15 mouse cellular contexts compared by ENCODE assay signal in genomic region chr1:144343299-144343698, GRCm38 (mm10).
A peak's percentile ranks its signal among the peaks of the same experiment; 100 is the strongest.
DNase-seq lines count a peak whose midpoint lies in the region; ATAC-seq and TF ChIP-seq lines count a peak whose summit lies in the region.
"Had no signal": no experiment of that assay in that cellular context is flagged by ENCODE, and none has a peak within 500 bp of the region (broad histone marks: within the 10 kb centered on the region; RNA-seq: fewer than 3 reads in every experiment).

No protein-coding gene starts in this region.

- H3K4me2 ChIP-seq in heart, embryonic 11.5 days: no peak overlapping the region
- H3K4me2 ChIP-seq in forebrain, embryonic 12.5 days: no peak overlapping the region
- no peak overlapping the region for H3K4me2 ChIP-seq in forebrain, embryonic 14.5 days (ENCODE audit: low read length)
- H3K4me2 ChIP-seq: embryonic facial prominence, embryonic 13.5 days; intestine, embryonic 15.5 days had no signal

- H3K27me3 ChIP-seq in heart, embryonic 11.5 days (ENCODE audit: control insufficient read depth, insufficient read depth, low read length): no peaks in the 10 kb centered on the region
- no peaks in the 10 kb centered on the region for H3K27me3 ChIP-seq in forebrain, embryonic 12.5 days
- H3K27me3 ChIP-seq in forebrain, embryonic 14.5 days (replicated peaks; ENCODE audit: control insufficient read depth, insufficient read depth, low read length): no peaks in the 10 kb centered on the region
- H3K27me3 ChIP-seq: embryonic facial prominence, embryonic 13.5 days; intestine, embryonic 15.5 days had no signal

- 64% methylated on average over 5 of the region's 5 CpGs for WGBS in heart, embryonic 11.5 days (ENCODE audit: insufficient replicate concordance)
- 83% methylated on average over 5 of the region's 5 CpGs for WGBS in forebrain, embryonic 12.5 days
- 69% methylated on average over 5 of the region's 5 CpGs for WGBS in forebrain, embryonic 14.5 days

- H3K4me3 ChIP-seq in heart, embryonic 11.5 days (ENCODE audit: low read depth, low read length): no peak overlapping the region
- no peak overlapping the region for H3K4me3 ChIP-seq in bone marrow macrophage, adult 2 months (ENCODE audit: insufficient read depth, low read length)
- no peak overlapping the region for H3K4me3 ChIP-seq in forebrain, embryonic 12.5 days (replicated peaks)
- no peak overlapping the region for H3K4me3 ChIP-seq in forebrain, embryonic 14.5 days (ENCODE audit: low read depth, low read length)
- H3K4me3 ChIP-seq: embryonic facial prominence, embryonic 13.5 days; intestine, embryonic 15.5 days had no signal

- H3K4me1 ChIP-seq in heart, embryonic 11.5 days (ENCODE audit: control insufficient read depth, insufficient read depth, low read length): no peaks in the 10 kb centered on the region
- peaks cover 5% of the 10 kb centered on the region for H3K4me1 ChIP-seq in bone marrow macrophage, adult 2 months (ENCODE audit: control insufficient read depth, insufficient read depth, low read length)
- no peaks in the 10 kb centered on the region for H3K4me1 ChIP-seq in forebrain, embryonic 12.5 days
- no peaks in the 10 kb centered on the region for H3K4me1 ChIP-seq in forebrain, embryonic 14.5 days (ENCODE audit: control insufficient read depth, insufficient read depth, low read length)
- H3K4me1 ChIP-seq: embryonic facial prominence, embryonic 13.5 days; intestine, embryonic 15.5 days had no signal

- no peaks in the 10 kb centered on the region for H3K9me3 ChIP-seq in heart, embryonic 11.5 days (replicated peaks; ENCODE audit: control insufficient read depth, low read length)
- no peaks in the 10 kb centered on the region for H3K9me3 ChIP-seq in forebrain, embryonic 12.5 days
- H3K9me3 ChIP-seq in forebrain, embryonic 14.5 days (replicated peaks; ENCODE audit: control insufficient read depth, low read length): no peaks in the 10 kb centered on the region
- H3K9me3 ChIP-seq: embryonic facial prominence, embryonic 13.5 days; intestine, embryonic 15.5 days had no signal

- ATAC-seq in heart, embryonic 11.5 days (replicated peaks; ENCODE audit: insufficient number of reproducible peaks, low FRiP score, low TSS enrichment): no peak
- ATAC-seq in forebrain, embryonic 12.5 days (ENCODE audit: low FRiP score): no peak
- ATAC-seq in forebrain, embryonic 14.5 days: no peak
- ATAC-seq: forebrain, embryonic 16.5 days; intestine, embryonic 15.5 days had no signal

- peak; percentile 5 to 16 for DNase-seq in heart, postnatal 10 days
- peak; percentile 94 for DNase-seq in 416B (ENCODE audit: low read depth)
- peak; percentile 15 for DNase-seq in lung, postnatal 14 days
- DNase-seq in embryo, embryonic 11 days: no peak
- no peak for DNase-seq in forebrain, embryonic 14.5 days (ENCODE audit: low spot score)
- DNase-seq: cerebellum, postnatal 25 days; heart, postnatal 4 days; kidney, postnatal 36 days; spleen, adult 18-20 months had no signal

- intact Hi-C loops in heart, postnatal 10 days (cut with DNase I): no loop called here

- H3K36me3 ChIP-seq in heart, embryonic 11.5 days (ENCODE audit: control insufficient read depth, insufficient read depth, low read length): no peaks in the 10 kb centered on the region
- H3K36me3 ChIP-seq in forebrain, embryonic 12.5 days (replicated peaks): no peaks in the 10 kb centered on the region
- H3K36me3 ChIP-seq in forebrain, embryonic 14.5 days (ENCODE audit: control insufficient read depth, insufficient read depth, low read length): no peaks in the 10 kb centered on the region
- H3K36me3 ChIP-seq: embryonic facial prominence, embryonic 13.5 days; intestine, embryonic 15.5 days had no signal

- no peak overlapping the region for H3K9ac ChIP-seq in heart, embryonic 11.5 days (ENCODE audit: low read depth, low read length)
- no peak overlapping the region for H3K9ac ChIP-seq in forebrain, embryonic 12.5 days
- H3K9ac ChIP-seq in forebrain, embryonic 14.5 days (ENCODE audit: low read length): no peak overlapping the region
- H3K9ac ChIP-seq: embryonic facial prominence, embryonic 13.5 days; intestine, embryonic 15.5 days had no signal

- no peak overlapping the region for H3K27ac ChIP-seq in heart, embryonic 11.5 days (ENCODE audit: low read depth, low read length)
- H3K27ac ChIP-seq in bone marrow macrophage, adult 2 months (ENCODE audit: insufficient read depth, low read depth, low read length): peak overlapping the region; percentile 58
- no peak overlapping the region for H3K27ac ChIP-seq in forebrain, embryonic 12.5 days
- H3K27ac ChIP-seq in forebrain, embryonic 14.5 days (ENCODE audit: low read depth, low read length): no peak overlapping the region
- H3K27ac ChIP-seq: embryonic facial prominence, embryonic 13.5 days; intestine, embryonic 15.5 days had no signal

- TF ChIP-seq POLR2A in bone marrow macrophage, adult 2 months (IDR thresholded peaks at IDR 0.05; ENCODE audit: borderline replicate concordance, low read depth, low read length): no peak

- no peak for TF ChIP-seq CTCF in bone marrow macrophage, adult 2 months (IDR thresholded peaks at IDR 0.05; ENCODE audit: low read depth, low read length)

Comparison
In these comparisons a context has a peak if more than half of its experiments do, and no peak if none do; other contexts are left out.
1. DNase-seq: peak in heart, postnatal 10 days (2 of 2), 416B (single experiment) and lung, postnatal 14 days (single experiment); none in embryo, embryonic 11 days (single experiment) and forebrain, embryonic 14.5 days (single experiment).